Mouse (Mus musculus): Measurements from ENCODE around the gene Lrrc29. TPM values are rescaled to one million over a fixed set of nuclear protein-coding genes. Genes with fewer than 3 reads are reported as not detected.
A peak's percentile ranks its signal among the peaks of the same experiment; 100 is the strongest.

The Lrrc29 gene
- polyA plus RNA-seq, 1 experiment from 2014 or later: 0.82 TPM

DNA sequence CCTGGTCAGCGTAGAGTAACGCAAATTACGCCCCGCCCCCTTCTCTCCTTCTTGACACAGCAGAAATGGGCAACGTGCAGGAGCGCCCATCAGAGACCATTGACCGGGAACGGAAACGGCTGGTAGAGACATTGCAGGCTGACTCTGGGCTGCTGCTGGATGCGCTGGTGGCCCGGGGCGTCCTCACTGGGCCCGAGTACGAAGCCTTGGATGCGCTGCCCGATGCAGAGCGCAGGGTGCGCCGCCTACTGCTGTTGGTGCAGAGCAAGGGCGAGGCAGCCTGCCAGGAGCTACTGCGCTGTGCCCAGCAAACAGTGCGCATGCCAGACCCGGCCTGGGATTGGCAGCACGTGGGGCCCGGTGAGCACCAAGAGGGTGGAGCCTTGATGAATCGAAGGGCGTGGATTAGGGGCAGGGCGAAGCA is 47.2 kb downstream of the Lrrc29 start:
- peak overlapping the region; percentile 64 for H3K9ac ChIP-seq
- ATAC-seq (ENCODE audit: low FRiP score): peak; percentile 47
- 3% methylated on average over 28 of the region's 28 CpGs for WGBS

GRCm38 (mm10) chr8:105276292-105277120 is 49.6 kb downstream of the Lrrc29 start:
- Histone ChIP-seq H3K4me1 (replicated peaks) (peaks cover 27% of the 10 kb centered on the region), H3K9ac (peak overlapping the region; percentile 63), H3K4me3 (peak overlapping the region; percentile 42), H3K27ac (no peak overlapping the region), H3K36me3 (peaks cover 19% of the 10 kb centered on the region), H3K4me2 (peak overlapping the region; percentile 74), H3K27me3 (peaks cover 95% of the 10 kb centered on the region), H3K9me3 (no peaks in the 10 kb centered on the region)
- WGBS: 3% methylated on average over 30 of the region's 30 CpGs
- ATAC-seq (ENCODE audit: low FRiP score): peak; percentile 59

More for the DNA sequence above, 47.2 kb downstream of the Lrrc29 start:
- H3K36me3 ChIP-seq: peaks cover 44% of the 10 kb centered on the region
- H3K4me3 ChIP-seq: peak overlapping the region; percentile 22
- H3K4me2 ChIP-seq: peak overlapping the region; percentile 48
- peaks cover 33% of the 10 kb centered on the region for H3K4me1 ChIP-seq (replicated peaks)
- H3K27ac ChIP-seq: no peak overlapping the region
- no peaks in the 10 kb centered on the region for H3K9me3 ChIP-seq
- peaks cover 82% of the 10 kb centered on the region for H3K27me3 ChIP-seq

DNA sequence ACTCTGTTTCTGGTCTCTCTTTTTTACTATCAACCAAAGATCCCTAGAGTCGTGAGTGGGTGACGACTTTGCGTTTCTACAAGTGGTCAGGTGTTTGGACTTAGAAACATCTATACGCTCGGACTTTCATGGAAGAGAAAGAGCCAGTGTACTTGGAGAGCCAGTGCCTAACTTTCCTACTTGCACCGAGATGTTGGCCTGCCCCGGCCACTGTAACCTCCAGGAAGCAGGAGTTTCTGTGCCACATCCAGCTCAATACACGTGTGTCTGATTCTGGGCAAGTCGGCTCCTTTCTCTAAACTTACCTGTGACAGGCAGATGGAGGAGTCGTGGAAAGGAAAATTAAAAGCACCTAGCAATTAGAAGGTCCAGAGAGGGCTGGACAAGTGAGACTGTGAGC is 50.2 kb downstream of the Lrrc29 start, which contains the start of gene Nol3:
Gene Nol3, plus strand, starts transcription at position 301 of the 400 bp plus-strand sequence.
- H3K4me1 ChIP-seq (replicated peaks): peaks cover 29% of the 10 kb centered on the region
- H3K4me3 ChIP-seq: peak within 1 kb of the TSS; percentile 42
- WGBS: 4% methylated on average over 10 of the region's 10 CpGs
- peaks cover 99% of the 10 kb centered on the region for H3K27me3 ChIP-seq
- no peak for ATAC-seq (ENCODE audit: low FRiP score)
- H3K9ac ChIP-seq: peak within 1 kb of the TSS; percentile 63
- H3K27ac ChIP-seq: no peak within 1 kb of the TSS
- peaks cover 16% of the 10 kb centered on the region for H3K36me3 ChIP-seq
- no peaks in the 10 kb centered on the region for H3K9me3 ChIP-seq
- peak within 1 kb of the TSS; percentile 74 for H3K4me2 ChIP-seq

DNA sequence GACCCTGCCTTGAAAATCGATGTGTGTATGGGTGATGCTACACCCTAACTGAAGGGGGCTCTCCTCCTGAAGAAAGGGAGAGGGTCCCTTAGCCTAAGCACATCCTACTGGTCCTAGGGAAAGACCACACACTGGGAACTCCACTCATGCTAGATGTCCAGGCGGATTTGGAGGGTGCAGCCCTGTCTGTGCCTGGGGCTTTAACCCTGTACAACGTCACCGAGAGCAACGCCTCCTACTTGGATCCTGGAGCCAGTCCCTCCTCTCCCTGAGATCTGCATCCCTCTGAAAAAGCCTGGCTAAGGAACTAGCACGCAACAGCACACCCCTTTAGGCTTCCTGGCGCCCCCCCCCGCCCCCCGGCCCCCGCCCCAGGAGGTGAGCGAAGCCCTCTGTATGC is 50.7 kb downstream of the Lrrc29 start:
- Histone ChIP-seq H3K4me2 (peak overlapping the region; percentile 74), H3K9me3 (no peaks in the 10 kb centered on the region), H3K36me3 (peaks cover 12% of the 10 kb centered on the region), H3K27me3 (peaks cover 99% of the 10 kb centered on the region), H3K4me3 (no peak overlapping the region), H3K9ac (no peak overlapping the region), H3K27ac (no peak overlapping the region), H3K4me1 (replicated peaks) (peaks cover 33% of the 10 kb centered on the region)
- no peak for ATAC-seq (ENCODE audit: low FRiP score)
- 8% methylated on average over 10 of the region's 11 CpGs for WGBS

DNA sequence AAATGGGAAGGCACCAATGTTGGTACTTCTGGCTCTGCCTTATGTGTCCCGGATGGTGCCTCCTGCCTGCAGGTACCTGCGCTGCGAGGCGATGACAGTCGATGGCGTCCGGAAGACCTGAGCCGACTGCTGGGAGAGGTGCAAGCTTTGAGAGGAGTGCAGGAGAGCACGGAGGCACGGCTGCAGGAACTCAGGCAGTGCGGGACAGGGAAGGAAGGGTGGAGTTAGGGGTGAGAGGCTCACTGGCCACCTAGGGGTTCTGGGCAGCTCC is 55.2 kb downstream of the Lrrc29 start:
- Histone ChIP-seq H3K4me3 (peak overlapping the region; percentile 51), H3K27ac (no peak overlapping the region), H3K36me3 (no peaks in the 10 kb centered on the region), H3K4me2 (peak overlapping the region; percentile 72; the same call in 1 of the 2 replicates), H3K4me1 (replicated peaks) (peaks cover 41% of the 10 kb centered on the region), H3K9ac (peak overlapping the region; percentile 24), H3K9me3 (peaks cover 5% of the 10 kb centered on the region; the same call in 1 of the 2 replicates), H3K27me3 (peaks cover 99% of the 10 kb centered on the region)
- 2% methylated on average over 11 of the region's 11 CpGs for WGBS
- no peak for ATAC-seq (ENCODE audit: low FRiP score)

DNA sequence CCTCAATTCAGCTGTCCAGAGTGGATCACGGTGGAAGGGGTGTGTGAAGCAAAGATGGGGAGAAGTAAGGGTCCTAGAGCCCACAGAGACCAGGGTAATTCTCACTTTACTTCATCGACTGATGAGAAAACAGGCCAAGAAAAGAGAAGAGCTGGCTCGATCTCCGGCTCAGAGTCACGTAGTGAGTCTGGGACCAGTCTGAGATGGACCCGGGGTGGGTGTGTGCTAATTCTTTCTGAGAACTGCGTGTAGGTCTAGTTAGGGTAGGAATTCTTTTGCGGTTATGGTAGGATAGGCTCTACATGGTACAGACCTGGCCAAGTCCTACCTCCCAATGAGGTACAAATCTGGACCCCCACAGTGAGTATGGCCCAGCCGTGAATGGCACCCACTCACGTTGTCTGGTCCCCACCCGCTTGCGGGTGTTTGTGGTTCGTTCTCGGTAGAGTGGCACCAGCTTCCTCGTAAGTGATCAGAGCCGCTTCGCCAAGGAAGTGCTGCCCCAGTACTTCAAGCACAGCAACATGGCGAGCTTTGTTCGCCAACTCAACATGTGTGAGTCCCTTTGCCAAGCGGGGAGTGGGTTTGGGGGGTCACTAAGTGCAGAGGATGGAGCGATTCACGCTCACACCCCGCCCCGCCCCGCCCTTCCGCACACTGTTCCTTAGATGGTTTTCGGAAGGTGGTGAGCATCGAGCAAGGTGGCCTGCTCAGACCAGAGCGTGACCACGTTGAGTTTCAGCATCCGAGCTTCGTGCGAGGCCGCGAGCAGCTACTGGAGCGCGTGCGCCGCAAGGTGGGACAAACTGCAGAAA is 55.8 kb downstream of the Lrrc29 start:
- Histone ChIP-seq H3K9me3 (peaks cover 5% of the 10 kb centered on the region; the same call in 1 of the 2 replicates), H3K27me3 (peaks cover 99% of the 10 kb centered on the region), H3K4me1 (replicated peaks) (peaks cover 36% of the 10 kb centered on the region), H3K36me3 (no peaks in the 10 kb centered on the region), H3K9ac (peak overlapping the region; percentile 65), H3K4me3 (peak overlapping the region; percentile 51), H3K4me2 (peak overlapping the region; percentile 72), H3K27ac (no peak overlapping the region)
- 3% methylated on average over 39 of the region's 39 CpGs for WGBS
- ATAC-seq (ENCODE audit: low FRiP score): no peak

GRCm38 (mm10) chr8:105269461-105269947 is 56.6 kb downstream of the Lrrc29 start, which contains the start of gene Hsf4:
Gene Hsf4 (plus strand): TSS chr8:105269801.
- Histone ChIP-seq H3K4me2 (peak within 1 kb of the TSS; percentile 72), H3K4me1 (replicated peaks) (peaks cover 41% of the 10 kb centered on the region), H3K27me3 (peaks cover 99% of the 10 kb centered on the region), H3K36me3 (no peaks in the 10 kb centered on the region), H3K27ac (peak within 1 kb of the TSS; percentile 64), H3K9me3 (peaks cover 5% of the 10 kb centered on the region; the same call in 1 of the 2 replicates), H3K4me3 (peak within 1 kb of the TSS; percentile 51), H3K9ac (peak within 1 kb of the TSS; percentile 65)
- no peak for ATAC-seq (ENCODE audit: low FRiP score)
- WGBS: under 1% methylated on average over 42 of the region's 42 CpGs

GRCm38 (mm10) chr8:105269075-105269458 is 57.0 kb downstream of the Lrrc29 start:
- peak overlapping the region; percentile 72 for H3K4me2 ChIP-seq
- H3K27me3 ChIP-seq: peaks cover 99% of the 10 kb centered on the region
- WGBS: 1% methylated on average over 10 of the region's 10 CpGs
- peak overlapping the region; percentile 65 for H3K9ac ChIP-seq
- H3K36me3 ChIP-seq: no peaks in the 10 kb centered on the region
- no peak overlapping the region; the same call in none of the 2 replicates for H3K27ac ChIP-seq
- peak overlapping the region; percentile 51 for H3K4me3 ChIP-seq
- ATAC-seq (ENCODE audit: low FRiP score): peak; percentile 47
- H3K4me1 ChIP-seq (replicated peaks): peaks cover 44% of the 10 kb centered on the region
- H3K9me3 ChIP-seq: peaks cover 5% of the 10 kb centered on the region; the same call in 1 of the 2 replicates

- H3K4me3 ChIP-seq: peak overlapping the region; percentile 51
- H3K4me2 ChIP-seq: peak overlapping the region; percentile 72
- H3K27me3 ChIP-seq: peaks cover 99% of the 10 kb centered on the region
- no peaks in the 10 kb centered on the region for H3K36me3 ChIP-seq
- peaks cover 46% of the 10 kb centered on the region for H3K4me1 ChIP-seq (replicated peaks)
- peak; percentile 88 for ATAC-seq (ENCODE audit: low FRiP score)
- peak overlapping the region; percentile 65 for H3K9ac ChIP-seq
- peak overlapping the region; percentile 64 for H3K27ac ChIP-seq
- peaks cover 5% of the 10 kb centered on the region; the same call in 1 of the 2 replicates for H3K9me3 ChIP-seq
- WGBS: under 1% methylated on average over 65 of the region's 65 CpGs
These were observed 57.6 kb downstream of the Lrrc29 start for GRCm38 (mm10) chr8:105268342-105269074.

GRCm38 (mm10) chr8:105266775-105267174 is 59.3 kb downstream of the Lrrc29 start:
- Histone ChIP-seq H3K4me3 (no peak overlapping the region), H3K9ac (no peak overlapping the region), H3K9me3 (peaks cover 5% of the 10 kb centered on the region; the same call in 1 of the 2 replicates), H3K4me2 (no peak overlapping the region), H3K36me3 (no peaks in the 10 kb centered on the region), H3K4me1 (replicated peaks) (peaks cover 46% of the 10 kb centered on the region), H3K27ac (no peak overlapping the region), H3K27me3 (peaks cover 96% of the 10 kb centered on the region)
- no peak for ATAC-seq (ENCODE audit: low FRiP score)
- 10% methylated on average over 13 of the region's 13 CpGs for WGBS

DNA sequence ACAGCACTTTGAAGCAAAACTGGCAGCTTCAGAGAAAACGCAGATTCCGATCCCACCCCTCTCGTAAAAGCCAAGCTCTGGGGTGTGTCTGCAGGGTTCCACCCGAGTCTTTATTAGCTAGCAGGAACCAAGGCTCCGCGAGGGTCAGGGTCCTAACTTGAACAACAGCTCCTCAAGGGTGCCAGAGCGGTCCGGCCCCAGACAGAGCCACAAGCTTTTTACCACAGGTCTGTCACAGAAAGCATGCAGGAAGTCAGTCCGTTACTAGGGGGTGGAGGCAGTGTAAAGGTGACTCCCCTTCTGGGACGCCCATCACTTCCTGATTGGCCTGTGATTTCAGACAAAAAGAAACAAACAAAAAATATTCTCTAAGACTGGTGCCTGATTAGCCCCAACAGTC is 61.0 kb downstream of the Lrrc29 start:
- Histone ChIP-seq H3K36me3 (no peaks in the 10 kb centered on the region), H3K27ac (no peak overlapping the region), H3K27me3 (peaks cover 96% of the 10 kb centered on the region), H3K4me1 (replicated peaks) (peaks cover 37% of the 10 kb centered on the region), H3K4me2 (peak overlapping the region; percentile 76), H3K4me3 (peak overlapping the region; percentile 55), H3K9ac (no peak overlapping the region; the same call in 1 of the 2 replicates), H3K9me3 (peaks cover 5% of the 10 kb centered on the region; the same call in 1 of the 2 replicates)
- no peak for ATAC-seq (ENCODE audit: low FRiP score)
- 11% methylated on average over 10 of the region's 10 CpGs for WGBS

Measured in hindbrain, embryonic 13.5 days (tissue).